Mouse (Mus musculus): ENCODE data around the gene Naa15. TPM values are rescaled to one million over a fixed set of nuclear protein-coding genes. Genes with fewer than 3 reads are reported as not detected.

Naa15 gene
- polyA plus RNA-seq, 2 experiments, result 12.9 to 13.3 TPM

DNA sequence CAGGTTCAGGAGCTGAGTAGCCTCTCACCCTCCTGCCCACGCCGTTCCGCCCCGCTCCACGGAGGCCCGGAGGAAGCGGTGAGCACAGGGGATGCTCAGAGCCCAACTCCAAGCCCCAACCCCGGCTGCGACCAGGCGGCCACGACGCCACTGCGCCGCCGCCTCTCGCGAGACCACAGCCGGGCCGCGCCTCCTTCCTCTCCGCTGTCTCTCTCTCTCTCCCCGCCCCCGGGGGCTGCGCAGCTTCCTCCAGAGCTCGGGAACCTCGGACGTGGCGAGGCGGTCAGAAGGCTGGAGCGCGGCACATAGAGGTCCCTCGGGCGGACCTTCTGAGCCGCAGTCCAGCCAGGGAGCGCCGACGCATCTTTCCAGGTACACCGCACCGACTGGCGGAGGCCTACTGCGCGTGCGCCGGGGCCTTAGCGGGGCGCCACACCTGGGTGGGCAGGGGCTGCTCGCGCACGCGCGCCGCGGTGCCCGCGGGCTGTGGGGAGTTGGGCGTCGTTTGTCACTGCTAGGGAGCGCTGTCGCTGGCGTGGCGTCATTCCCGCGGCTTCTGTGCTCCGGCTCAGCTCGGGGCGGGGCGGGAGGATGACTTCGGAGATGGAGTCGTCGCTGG is 68.9 kb downstream of the Naa15 start, which contains the start of gene Rab33b:
Gene Rab33b, plus strand, starts transcription at position 180 of the 619 bp plus-strand sequence.
- H3K9me3 ChIP-seq (ENCODE audit: control insufficient read depth, low read length), result no peaks in the 10 kb centered on the region
- H3K36me3 ChIP-seq (replicated peaks; ENCODE audit: control insufficient read depth, insufficient read depth, low read depth), result no peaks in the 10 kb centered on the region
- peak within 1 kb of the TSS; percentile 36 for H3K27ac ChIP-seq
- peak within 1 kb of the TSS; percentile 96 for H3K4me2 ChIP-seq (ENCODE audit: low read depth)
- H3K4me3 ChIP-seq (ENCODE audit: insufficient read depth in 1 of 2, low read depth in 2 of 2, low read length in 2 of 2), result peak within 1 kb of the TSS; percentile 67 to 82
- no peaks in the 10 kb centered on the region for H3K27me3 ChIP-seq (ENCODE audit: control insufficient read depth, insufficient read depth, low read length)
- peak; percentile 93 for ATAC-seq (ENCODE audit: insufficient read depth)
- DNase-seq (ENCODE audit: low read depth in 3 of 3, low spot score in 3 of 3), result peak; percentile 80 to 88 (median 82)
- TF ChIP-seq CTCF (IDR thresholded peaks at IDR 0.05; ENCODE audit: low read depth) (peak; percentile 53), EP300 (IDR thresholded peaks at IDR 0.05; ENCODE audit: low read depth) (peak; percentile 44)
- peaks cover 5 to 8% of the 10 kb centered on the region in 2 experiments; a peak in 3 of 4 replicates for H3K4me1 ChIP-seq (replicated peaks; ENCODE audit: control insufficient read depth in 2 of 2, insufficient read depth in 2 of 2, low read length in 1 of 2)
- H3K9ac ChIP-seq (replicated peaks), result peak within 1 kb of the TSS; percentile 77
- WGBS (ENCODE audit: insufficient replicate concordance), result under 1% methylated on average over 69 of the region's 70 CpGs

GRCm38 (mm10) chr3:51484370-51484769 is 69.4 kb downstream of the Naa15 start:
- H3K36me3 ChIP-seq (replicated peaks; ENCODE audit: control insufficient read depth, insufficient read depth, low read depth), result no peaks in the 10 kb centered on the region
- ATAC-seq (ENCODE audit: insufficient read depth) (peak; percentile 7), DNase-seq (ENCODE audit: low read depth in 3 of 3, low spot score in 3 of 3) (no peak)
- no peaks in the 10 kb centered on the region for H3K9me3 ChIP-seq (ENCODE audit: control insufficient read depth, low read length)
- peak overlapping the region; percentile 96 for H3K4me2 ChIP-seq (ENCODE audit: low read depth)
- under 1% methylated on average over 33 of the region's 33 CpGs for WGBS (ENCODE audit: insufficient replicate concordance)
- TF ChIP-seq EP300 (IDR thresholded peaks at IDR 0.05; ENCODE audit: low read depth) (no peak), CTCF (IDR thresholded peaks at IDR 0.05; ENCODE audit: low read depth) (no peak)
- H3K4me3 ChIP-seq (ENCODE audit: insufficient read depth in 1 of 2, low read depth in 2 of 2, low read length in 2 of 2), result peak overlapping the region; percentile 67 to 82
- H3K9ac ChIP-seq (replicated peaks), result peak overlapping the region; percentile 77
- no peaks in the 10 kb centered on the region for H3K27me3 ChIP-seq (ENCODE audit: control insufficient read depth, insufficient read depth, low read length)
- peaks cover 5 to 8% of the 10 kb centered on the region in 2 experiments; a peak in 3 of 4 replicates for H3K4me1 ChIP-seq (replicated peaks; ENCODE audit: control insufficient read depth in 2 of 2, insufficient read depth in 2 of 2, low read length in 1 of 2)
- H3K27ac ChIP-seq, result peak overlapping the region; percentile 36

- Histone ChIP-seq H3K9ac (replicated peaks) (no peak overlapping the region), H3K4me3 (ENCODE audit: insufficient read depth in 1 of 2, low read depth in 2 of 2, low read length in 2 of 2) (no peak overlapping the region; a peak in 1 of 4 replicates), H3K9me3 (ENCODE audit: control insufficient read depth, low read length) (no peaks in the 10 kb centered on the region), H3K36me3 (replicated peaks; ENCODE audit: control insufficient read depth, insufficient read depth, low read depth) (no peaks in the 10 kb centered on the region), H3K27me3 (ENCODE audit: control insufficient read depth, insufficient read depth, low read length) (no peaks in the 10 kb centered on the region), H3K27ac (no peak overlapping the region), H3K4me2 (ENCODE audit: low read depth) (peak overlapping the region; percentile 96), H3K4me1 (replicated peaks; ENCODE audit: control insufficient read depth in 2 of 2, insufficient read depth in 2 of 2, low read length in 1 of 2) (peaks cover 5 to 8% of the 10 kb centered on the region in 2 experiments; a peak in 3 of 4 replicates)
- DNase-seq (ENCODE audit: low read depth in 3 of 3, low spot score in 3 of 3) (no peak), ATAC-seq (ENCODE audit: insufficient read depth) (no peak)
- WGBS (ENCODE audit: insufficient replicate concordance), result 53% methylated on average over 4 of the region's 4 CpGs
- no peak for TF ChIP-seq EP300 (IDR thresholded peaks at IDR 0.05; ENCODE audit: low read depth)
- TF ChIP-seq CTCF (IDR thresholded peaks at IDR 0.05; ENCODE audit: low read depth), result no peak
These were observed 70.4 kb downstream of the Naa15 start for GRCm38 (mm10) chr3:51485347-51485746.

DNA sequence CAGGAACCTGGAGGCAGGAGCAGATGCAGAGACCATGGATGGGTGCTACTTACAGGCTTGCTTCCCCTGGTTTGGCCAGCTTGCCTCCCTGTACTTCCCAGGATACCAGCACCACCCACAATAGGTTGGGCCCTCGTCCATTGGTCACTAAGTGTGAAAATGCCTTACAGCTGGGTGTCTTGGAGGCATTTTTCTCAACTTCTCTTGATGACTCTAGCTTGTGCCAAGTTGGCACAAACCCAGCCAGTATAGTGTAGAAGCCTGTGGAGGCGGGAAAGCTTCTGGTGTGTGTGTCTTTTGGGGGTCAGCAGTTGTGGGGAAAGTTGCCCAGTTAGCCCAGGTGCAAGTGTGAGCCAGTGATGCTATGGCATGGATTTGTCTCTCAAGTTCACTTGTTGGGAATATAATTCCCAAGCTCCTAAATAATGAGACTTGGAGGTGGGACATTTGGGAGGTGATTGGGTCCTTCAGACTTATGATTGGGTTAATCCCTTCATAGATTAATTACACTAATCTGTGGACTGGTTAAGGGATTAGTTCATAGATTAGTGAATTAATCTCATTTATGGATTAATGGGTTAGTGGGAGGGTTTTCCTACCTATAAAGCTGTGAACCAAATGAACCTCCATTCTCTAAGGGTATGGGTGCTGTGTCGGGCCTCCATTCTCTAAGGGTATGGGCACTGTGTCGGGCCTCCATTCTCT is 71.7 kb downstream of the Naa15 start:
- WGBS (ENCODE audit: insufficient replicate concordance), result 75% methylated on average over 4 of the region's 4 CpGs
- H3K4me3 ChIP-seq (ENCODE audit: insufficient read depth in 1 of 2, low read depth in 2 of 2, low read length in 2 of 2), result no peak overlapping the region
- ATAC-seq (ENCODE audit: insufficient read depth) (no peak), DNase-seq (ENCODE audit: low read depth in 3 of 3, low spot score in 3 of 3) (no peak)
- H3K9ac ChIP-seq (replicated peaks), result no peak overlapping the region
- no peaks in the 10 kb centered on the region for H3K27me3 ChIP-seq (ENCODE audit: control insufficient read depth, insufficient read depth, low read length)
- peaks cover 5 to 8% of the 10 kb centered on the region in 2 experiments; a peak in 3 of 4 replicates for H3K4me1 ChIP-seq (replicated peaks; ENCODE audit: control insufficient read depth in 2 of 2, insufficient read depth in 2 of 2, low read length in 1 of 2)
- no peak overlapping the region for H3K27ac ChIP-seq
- no peaks in the 10 kb centered on the region for H3K36me3 ChIP-seq (replicated peaks; ENCODE audit: control insufficient read depth, insufficient read depth, low read depth)
- no peak overlapping the region for H3K4me2 ChIP-seq (ENCODE audit: low read depth)
- TF ChIP-seq EP300 (IDR thresholded peaks at IDR 0.05; ENCODE audit: low read depth) (no peak), CTCF (IDR thresholded peaks at IDR 0.05; ENCODE audit: low read depth) (no peak)
- no peaks in the 10 kb centered on the region for H3K9me3 ChIP-seq (ENCODE audit: control insufficient read depth, low read length)

DNA sequence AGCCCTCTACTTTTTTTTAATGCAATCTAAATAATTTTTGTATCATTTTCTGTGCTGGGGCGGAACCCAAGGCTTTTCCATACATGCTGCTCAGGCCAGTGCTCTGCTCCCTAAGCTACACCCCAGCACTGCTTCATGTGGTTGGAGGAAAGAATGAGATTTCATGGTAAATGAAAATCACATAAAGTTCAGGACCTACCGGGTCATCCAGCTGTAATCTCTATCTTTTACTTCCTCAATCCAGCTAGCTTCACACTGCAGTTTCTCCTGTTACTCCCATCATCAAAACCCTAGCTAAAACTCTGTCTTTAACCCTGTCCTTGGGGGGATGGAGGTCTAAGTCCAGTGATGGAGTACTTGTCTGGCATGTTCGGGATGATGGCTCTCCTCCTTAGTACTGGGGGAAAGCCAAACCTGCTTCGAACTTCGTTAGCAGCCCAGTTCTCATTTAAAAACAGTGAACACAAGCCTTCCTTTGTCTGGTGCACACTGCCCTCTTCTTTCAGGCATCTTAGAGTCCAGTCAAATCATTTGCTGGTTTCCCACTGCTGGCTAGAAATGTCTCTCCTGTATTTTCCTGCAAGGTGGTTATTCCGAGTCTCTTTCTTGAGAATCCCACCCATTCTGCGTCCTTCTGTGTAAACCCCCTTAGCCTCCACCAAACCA is 75.3 kb downstream of the Naa15 start:
- H3K4me1 ChIP-seq (replicated peaks; ENCODE audit: control insufficient read depth in 2 of 2, insufficient read depth in 2 of 2, low read length in 1 of 2), result no peaks in the 10 kb centered on the region; a peak in 1 of 4 replicates
- no peaks in the 10 kb centered on the region for H3K27me3 ChIP-seq (ENCODE audit: control insufficient read depth, insufficient read depth, low read length)
- no peak for DNase-seq (ENCODE audit: low read depth in 3 of 3, low spot score in 3 of 3)
- WGBS (ENCODE audit: insufficient replicate concordance), result 68% methylated on average over 7 of the region's 7 CpGs
- no peak overlapping the region for H3K4me2 ChIP-seq (ENCODE audit: low read depth)
- no peaks in the 10 kb centered on the region for H3K9me3 ChIP-seq (ENCODE audit: control insufficient read depth, low read length)
- H3K4me3 ChIP-seq (ENCODE audit: insufficient read depth in 1 of 2, low read depth in 2 of 2, low read length in 2 of 2), result no peak overlapping the region
- H3K36me3 ChIP-seq (replicated peaks; ENCODE audit: control insufficient read depth, insufficient read depth, low read depth), result no peaks in the 10 kb centered on the region
- TF ChIP-seq EP300 (IDR thresholded peaks at IDR 0.05; ENCODE audit: low read depth), result no peak
- ATAC-seq (ENCODE audit: insufficient read depth), result no peak
- no peak overlapping the region for H3K9ac ChIP-seq (replicated peaks)
- H3K27ac ChIP-seq, result no peak overlapping the region

Data from liver, embryonic 14.5 days (tissue).